Mouse (Mus musculus): ENCODE results near the gene Casc3. TPM values are rescaled to one million over a fixed set of nuclear protein-coding genes. Genes with fewer than 3 reads are reported as not detected.

Gene Casc3
- polyA plus RNA-seq, 1 experiment from 2014 or later: 22.7 TPM

DNA sequence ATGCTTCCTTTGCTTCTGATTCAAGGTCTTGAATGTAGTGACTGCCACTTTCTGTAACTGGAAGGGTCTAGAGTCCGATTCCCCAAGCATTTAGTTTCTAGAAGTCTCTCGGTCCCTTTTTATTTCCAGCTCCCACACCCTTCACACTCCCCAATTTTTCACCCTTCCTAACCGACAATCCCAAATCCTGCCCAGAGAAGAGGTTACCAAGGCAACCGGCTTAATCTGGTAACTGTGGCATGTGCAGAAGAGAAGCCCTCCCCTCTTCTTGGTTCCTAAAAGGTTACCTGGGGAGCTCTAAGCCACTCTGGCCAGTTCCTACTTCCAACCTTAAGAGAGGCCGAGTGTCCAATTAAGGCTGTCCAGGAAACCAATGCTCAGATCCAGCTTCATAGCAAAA is 30.6 kb downstream of the Casc3 start:
- no peaks in the 10 kb centered on the region for H3K9me3 ChIP-seq (ENCODE audit: low read length)
- H3K36me3 ChIP-seq (ENCODE audit: insufficient read depth, low read length): peaks cover 16% of the 10 kb centered on the region; the same call in 1 of the 2 replicates
- no peak for DNase-seq (ENCODE audit: low spot score)
- H3K4me1 ChIP-seq (ENCODE audit: insufficient read depth, low read depth, low read length): 0 out of 2 replicates have a peak, but pooled peaks cover 4% of the 10 kb centered on the region
- no peak overlapping the region for H3K4me2 ChIP-seq (replicated peaks; ENCODE audit: low read depth, low read length)
- no peak for TF ChIP-seq CTCF (IDR thresholded peaks at IDR 0.05)
- TF ChIP-seq EP300 (IDR thresholded peaks at IDR 0.05): no peak
- no peak overlapping the region for H3K4me3 ChIP-seq (ENCODE audit: low read depth, low read length)
- peaks cover 5% of the 10 kb centered on the region for H3K27me3 ChIP-seq (replicated peaks; ENCODE audit: insufficient read depth, low read length)
- ATAC-seq: no peak
- no peak overlapping the region for H3K9ac ChIP-seq (replicated peaks; ENCODE audit: low read depth)
- H3K27ac ChIP-seq (ENCODE audit: low read length): 0 out of 2 replicates have a peak overlapping the region, but pooled peaks have one; percentile 32
- WGBS: 54% methylated on average over 5 of the region's 5 CpGs

DNA sequence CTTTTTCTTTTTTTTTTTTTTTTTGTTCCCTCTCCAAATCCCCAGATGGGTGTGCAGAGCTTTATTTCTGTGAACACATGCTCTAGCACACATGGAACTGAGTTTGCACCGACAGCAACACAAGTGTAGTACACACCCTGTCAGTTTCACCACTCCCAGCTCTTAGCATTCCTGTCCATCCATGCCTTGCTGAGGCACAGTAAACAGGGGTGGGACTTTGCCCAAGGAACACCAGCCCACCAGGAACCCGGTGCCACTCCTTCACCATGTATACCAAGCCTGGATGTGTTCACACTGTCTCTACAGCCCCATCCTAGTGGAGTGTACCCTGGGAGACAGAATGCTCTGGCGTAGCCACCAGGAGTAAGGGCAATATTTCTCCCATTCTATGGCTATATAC is 31.0 kb downstream of the Casc3 start:
- Histone ChIP-seq H3K4me3 (ENCODE audit: low read depth, low read length) (no peak overlapping the region), H3K9ac (replicated peaks; ENCODE audit: low read depth) (no peak overlapping the region), H3K4me2 (replicated peaks; ENCODE audit: low read depth, low read length) (no peak overlapping the region), H3K27me3 (replicated peaks; ENCODE audit: insufficient read depth, low read length) (peaks cover 5% of the 10 kb centered on the region), H3K9me3 (ENCODE audit: low read length) (no peaks in the 10 kb centered on the region), H3K27ac (ENCODE audit: low read length) (peak overlapping the region; percentile 32; the same call in 1 of the 2 replicates), H3K4me1 (ENCODE audit: insufficient read depth, low read depth, low read length) (0 out of 2 replicates have a peak, but pooled peaks cover 4% of the 10 kb centered on the region), H3K36me3 (ENCODE audit: insufficient read depth, low read length) (peaks cover 16% of the 10 kb centered on the region; the same call in 1 of the 2 replicates)
- TF ChIP-seq CTCF (IDR thresholded peaks at IDR 0.05) (no peak), EP300 (IDR thresholded peaks at IDR 0.05) (no peak)
- ATAC-seq: peak; percentile 57
- peak; percentile 70 for DNase-seq (ENCODE audit: low spot score)
- 42% methylated on average over 3 of the region's 3 CpGs for WGBS

DNA sequence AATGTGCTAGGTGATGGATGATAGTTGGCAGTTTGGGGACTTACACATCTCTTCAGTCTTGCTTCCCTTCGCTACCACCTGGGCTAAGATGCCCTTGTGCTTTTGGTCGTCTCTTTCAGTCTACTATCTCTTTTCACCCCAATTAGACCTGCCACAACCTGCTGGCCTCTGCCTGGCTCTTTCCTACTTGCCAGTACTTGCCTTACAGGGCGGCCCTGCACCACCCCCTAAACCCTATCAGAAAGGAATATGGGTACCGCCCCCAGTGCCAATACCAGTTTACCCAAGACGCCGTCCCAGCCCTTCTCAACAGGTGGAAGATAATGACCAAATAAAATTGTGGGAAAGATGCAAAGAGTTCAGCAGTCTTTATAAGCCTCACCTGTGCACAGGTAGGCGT is 31.4 kb downstream of the Casc3 start:
- TF ChIP-seq EP300 (IDR thresholded peaks at IDR 0.05): no peak
- TF ChIP-seq CTCF (IDR thresholded peaks at IDR 0.05): no peak
- peak overlapping the region; percentile 99 for H3K4me2 ChIP-seq (replicated peaks; ENCODE audit: low read depth, low read length)
- H3K36me3 ChIP-seq (ENCODE audit: insufficient read depth, low read length): peaks cover 15% of the 10 kb centered on the region; the same call in 1 of the 2 replicates
- WGBS: 24% methylated on average over 7 of the region's 7 CpGs
- H3K4me3 ChIP-seq (ENCODE audit: low read depth, low read length): no peak overlapping the region
- ATAC-seq (0 out of 2 replicates have a peak, but pooled peaks have one; percentile 5), DNase-seq (ENCODE audit: low spot score) (no peak)
- no peaks in the 10 kb centered on the region for H3K9me3 ChIP-seq (ENCODE audit: low read length)
- H3K27ac ChIP-seq (ENCODE audit: low read length): peak overlapping the region; percentile 32; the same call in 1 of the 2 replicates
- H3K9ac ChIP-seq (replicated peaks; ENCODE audit: low read depth): no peak overlapping the region
- H3K27me3 ChIP-seq (replicated peaks; ENCODE audit: insufficient read depth, low read length): peaks cover 5% of the 10 kb centered on the region
- H3K4me1 ChIP-seq (ENCODE audit: insufficient read depth, low read depth, low read length): 0 out of 2 replicates have a peak, but pooled peaks cover 4% of the 10 kb centered on the region

DNA sequence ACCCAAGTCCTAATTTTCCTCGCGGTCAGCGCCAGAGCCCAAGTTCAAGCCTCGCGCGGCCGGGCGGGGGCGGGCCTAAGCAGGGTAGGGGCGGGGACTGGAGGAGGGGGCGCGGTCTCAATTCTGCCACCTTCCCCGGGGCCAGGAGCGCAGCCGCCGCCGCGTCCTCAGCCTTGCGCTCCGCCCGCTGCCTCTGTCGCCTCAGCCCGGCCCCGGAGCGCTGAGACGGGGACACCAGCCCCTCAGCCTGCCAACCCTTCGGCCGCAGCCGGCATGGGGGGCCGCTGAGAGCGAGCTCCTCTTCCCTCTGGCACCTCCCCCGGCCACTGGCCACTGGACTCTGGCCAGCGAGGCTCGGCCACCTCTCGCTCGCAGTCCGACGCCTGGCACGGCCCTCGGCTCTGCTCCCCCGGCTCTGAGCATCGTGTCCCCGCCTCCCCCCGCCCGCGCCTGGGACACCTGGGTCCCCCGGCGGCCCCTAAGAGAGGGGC is 32.0 kb downstream of the Casc3 start, which contains the start of gene Rapgefl1:
Gene Rapgefl1, plus strand, starts transcription at position 135 of the 491 bp plus-strand sequence.
- Histone ChIP-seq H3K36me3 (ENCODE audit: insufficient read depth, low read length) (peaks cover 10% of the 10 kb centered on the region; the same call in 1 of the 2 replicates), H3K4me2 (replicated peaks; ENCODE audit: low read depth, low read length) (peak within 1 kb of the TSS; percentile 99), H3K9me3 (ENCODE audit: low read length) (no peaks in the 10 kb centered on the region), H3K4me3 (ENCODE audit: low read depth, low read length) (peak within 1 kb of the TSS; percentile 61), H3K27me3 (replicated peaks; ENCODE audit: insufficient read depth, low read length) (peaks cover 5% of the 10 kb centered on the region), H3K9ac (replicated peaks; ENCODE audit: low read depth) (peak within 1 kb of the TSS; percentile 52; the same call in 1 of the 2 replicates), H3K4me1 (ENCODE audit: insufficient read depth, low read depth, low read length) (0 out of 2 replicates have a peak, but pooled peaks cover 4% of the 10 kb centered on the region), H3K27ac (ENCODE audit: low read length) (peak within 1 kb of the TSS; percentile 32; the same call in 1 of the 2 replicates)
- WGBS: 0% methylated on average over 36 of the region's 48 CpGs
- no peak for TF ChIP-seq CTCF (IDR thresholded peaks at IDR 0.05)
- no peak for TF ChIP-seq EP300 (IDR thresholded peaks at IDR 0.05)
- peak; percentile 94 for ATAC-seq
- DNase-seq (ENCODE audit: low spot score): peak; percentile 90

DNA sequence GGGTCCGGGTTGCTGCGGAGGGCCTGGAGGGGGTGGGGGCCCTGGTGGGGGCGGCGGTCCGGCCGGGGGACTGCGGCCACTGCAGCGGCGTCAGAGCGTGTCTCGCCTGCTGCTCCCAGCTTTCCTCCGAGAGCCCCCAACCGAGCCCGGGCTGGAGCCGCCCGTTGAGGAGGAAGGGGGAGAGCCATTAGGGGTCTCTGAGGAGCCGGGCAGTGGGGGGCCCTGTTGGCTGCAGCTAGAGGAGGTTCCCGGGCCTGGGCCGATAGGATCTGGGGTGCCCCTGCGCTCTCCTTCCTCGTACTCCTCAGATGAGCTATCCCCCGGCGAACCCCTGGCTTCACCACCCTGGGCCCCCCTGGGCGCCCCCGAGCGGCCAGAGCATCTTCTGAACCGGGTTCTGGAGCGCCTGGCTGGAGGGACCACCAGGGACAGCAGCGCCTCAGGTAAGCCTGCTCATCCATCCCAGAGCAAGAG is 32.6 kb downstream of the Casc3 start:
- peak overlapping the region; percentile 61 for H3K4me3 ChIP-seq (ENCODE audit: low read depth, low read length)
- H3K4me1 ChIP-seq (ENCODE audit: insufficient read depth, low read depth, low read length): 0 out of 2 replicates have a peak, but pooled peaks cover 4% of the 10 kb centered on the region
- H3K36me3 ChIP-seq (ENCODE audit: insufficient read depth, low read length): peaks cover 10% of the 10 kb centered on the region; the same call in 1 of the 2 replicates
- no peak overlapping the region for H3K27ac ChIP-seq (ENCODE audit: low read length)
- DNase-seq (ENCODE audit: low spot score): no peak
- H3K9me3 ChIP-seq (ENCODE audit: low read length): no peaks in the 10 kb centered on the region
- H3K4me2 ChIP-seq (replicated peaks; ENCODE audit: low read depth, low read length): peak overlapping the region; percentile 99
- WGBS: 3% methylated on average over 15 of the region's 29 CpGs
- peaks cover 5% of the 10 kb centered on the region for H3K27me3 ChIP-seq (replicated peaks; ENCODE audit: insufficient read depth, low read length)
- no peak for TF ChIP-seq EP300 (IDR thresholded peaks at IDR 0.05)
- TF ChIP-seq CTCF (IDR thresholded peaks at IDR 0.05): 0 out of 2 replicates have a peak, but pooled peaks have one; percentile 8
- peak; percentile 3; the same call in 1 of the 2 replicates for ATAC-seq
- peak overlapping the region; percentile 52; the same call in 1 of the 2 replicates for H3K9ac ChIP-seq (replicated peaks; ENCODE audit: low read depth)

DNA sequence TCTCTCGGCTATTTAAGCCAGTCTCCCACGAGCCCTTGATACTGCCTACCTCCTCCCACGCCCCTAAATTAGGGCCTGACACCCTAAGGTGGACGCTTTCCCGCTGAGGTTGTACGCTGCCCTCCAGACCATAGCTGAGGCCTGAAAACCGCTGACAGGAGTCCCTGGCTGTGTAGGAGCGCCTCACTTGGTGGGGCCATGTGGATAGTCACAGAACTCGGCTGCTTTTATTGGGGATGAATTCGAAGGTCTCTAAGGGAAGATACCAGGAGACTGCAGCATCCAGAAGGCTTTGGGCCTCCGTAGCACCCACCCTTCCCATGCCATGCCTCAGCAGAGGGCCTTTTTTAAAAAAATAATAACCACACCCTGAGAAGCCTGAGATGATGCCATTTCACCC is 33.2 kb downstream of the Casc3 start:
- H3K4me2 ChIP-seq (replicated peaks; ENCODE audit: low read depth, low read length): no peak overlapping the region
- DNase-seq (ENCODE audit: low spot score) (no peak), ATAC-seq (no peak)
- H3K9ac ChIP-seq (replicated peaks; ENCODE audit: low read depth): no peak overlapping the region
- peaks cover 5% of the 10 kb centered on the region for H3K27me3 ChIP-seq (replicated peaks; ENCODE audit: insufficient read depth, low read length)
- 0 out of 2 replicates have a peak, but pooled peaks cover 4% of the 10 kb centered on the region for H3K4me1 ChIP-seq (ENCODE audit: insufficient read depth, low read depth, low read length)
- H3K27ac ChIP-seq (ENCODE audit: low read length): no peak overlapping the region
- H3K9me3 ChIP-seq (ENCODE audit: low read length): no peaks in the 10 kb centered on the region
- H3K4me3 ChIP-seq (ENCODE audit: low read depth, low read length): no peak overlapping the region
- peaks cover 5% of the 10 kb centered on the region; the same call in 1 of the 2 replicates for H3K36me3 ChIP-seq (ENCODE audit: insufficient read depth, low read length)
- no peak for TF ChIP-seq CTCF (IDR thresholded peaks at IDR 0.05)
- TF ChIP-seq EP300 (IDR thresholded peaks at IDR 0.05): no peak
- WGBS: 67% methylated on average over 11 of the region's 11 CpGs

All from lung, postnatal 0 days (tissue).